Mouse (Mus musculus): Measurements from ENCODE around the gene B130006D01Rik. TPM values are rescaled to one million over a fixed set of nuclear protein-coding genes. Genes with fewer than 3 reads are reported as not detected.
"Not testable (repeated sequence)": the region's sequence is repeated elsewhere in the genome, so short reads cannot be mapped to it uniquely, and the experiment has no call there.

The B130006D01Rik gene
- polyA plus RNA-seq, 1 experiment from 2014 or later: 1.7 TPM

DNA sequence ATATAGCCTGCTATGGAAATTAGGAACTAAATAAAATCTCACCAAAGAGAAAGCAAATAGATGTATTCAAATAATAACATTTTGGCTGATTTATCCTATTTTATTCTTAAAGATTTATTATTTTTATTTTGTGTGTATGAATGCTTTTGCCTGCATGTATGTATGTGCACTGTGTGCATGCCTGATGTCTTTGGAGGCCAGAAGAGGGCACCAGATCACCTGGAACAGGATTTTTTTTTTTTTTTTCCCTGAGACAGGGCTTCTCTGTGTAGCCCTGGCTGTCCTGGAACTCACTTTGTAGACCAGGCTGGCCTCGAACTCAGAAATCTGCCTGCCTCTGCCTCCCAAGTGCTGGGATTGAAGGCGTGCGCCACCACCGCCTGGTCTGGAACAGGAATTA, 31.8 kb downstream of the B130006D01Rik start:
- not testable (repeated sequence) for H3K36me3 ChIP-seq (replicated peaks); H3K4me2 ChIP-seq; H3K4me1 ChIP-seq; H3K9me3 ChIP-seq; H3K4me3 ChIP-seq; H3K27ac ChIP-seq; ATAC-seq (replicated peaks); H3K27me3 ChIP-seq (replicated peaks); H3K9ac ChIP-seq
- WGBS: 96% methylated on average over 4 of the region's 4 CpGs

DNA sequence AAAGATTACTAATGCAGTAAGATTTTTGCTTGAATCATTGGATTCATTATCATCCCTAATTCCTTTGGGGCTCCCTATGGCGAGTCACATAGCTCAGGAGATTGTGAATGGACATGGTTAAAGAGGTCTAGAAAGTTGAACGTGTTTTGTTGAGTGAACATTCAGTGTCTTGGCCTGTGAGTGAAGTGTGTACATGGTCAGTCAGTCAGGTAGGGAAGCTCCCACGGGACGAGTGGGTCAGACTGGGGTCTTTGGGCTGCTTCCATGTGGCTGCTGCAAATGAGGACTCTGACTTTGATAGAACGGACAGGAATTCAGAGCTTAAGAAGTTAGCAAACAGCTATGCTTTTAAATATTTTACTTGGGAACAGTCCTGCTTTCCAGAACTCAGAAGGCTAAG, 37.1 kb downstream of the B130006D01Rik start:
- H3K4me2 ChIP-seq: no peak overlapping the region
- no peaks in the 10 kb centered on the region for H3K4me1 ChIP-seq
- no peaks in the 10 kb centered on the region for H3K27me3 ChIP-seq (replicated peaks)
- no peaks in the 10 kb centered on the region for H3K9me3 ChIP-seq
- no peak overlapping the region for H3K27ac ChIP-seq
- H3K9ac ChIP-seq: no peak overlapping the region
- ATAC-seq (replicated peaks): no peak
- WGBS: 92% methylated on average over 5 of the region's 5 CpGs
- peaks cover 4% of the 10 kb centered on the region; the same call in 1 of the 2 replicates for H3K36me3 ChIP-seq (replicated peaks)
- no peak overlapping the region for H3K4me3 ChIP-seq

DNA sequence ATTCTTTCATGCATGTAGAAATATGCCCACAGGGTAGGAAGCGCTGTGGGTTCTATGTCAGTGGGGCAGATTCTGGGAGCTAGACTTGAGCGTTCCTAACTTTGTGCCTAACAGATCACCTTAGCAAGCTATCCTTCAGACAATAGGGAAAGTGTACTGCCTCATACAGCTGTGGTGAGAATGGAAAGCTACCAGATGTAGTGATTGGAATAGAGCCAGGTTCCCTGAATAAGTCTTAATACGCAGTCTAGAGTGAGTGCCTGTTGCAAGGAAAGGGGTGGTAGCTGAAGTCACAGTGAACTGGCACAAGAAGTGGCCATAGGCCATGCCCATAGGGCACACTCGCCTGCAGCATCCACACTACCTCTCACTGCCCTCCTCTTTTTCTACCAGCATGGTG, 39.6 kb downstream of the B130006D01Rik start:
- H3K27ac ChIP-seq: no peak overlapping the region
- WGBS: 96% methylated on average over 4 of the region's 4 CpGs
- no peaks in the 10 kb centered on the region for H3K9me3 ChIP-seq
- no peaks in the 10 kb centered on the region for H3K27me3 ChIP-seq (replicated peaks)
- H3K4me2 ChIP-seq: no peak overlapping the region
- 0 out of 2 replicates have a peak, but pooled peaks cover 4% of the 10 kb centered on the region for H3K36me3 ChIP-seq (replicated peaks)
- no peak overlapping the region for H3K4me3 ChIP-seq
- no peaks in the 10 kb centered on the region for H3K4me1 ChIP-seq
- no peak overlapping the region for H3K9ac ChIP-seq
- ATAC-seq (replicated peaks): no peak

GRCm38 (mm10) chr11:95764806-95765205, 41.4 kb downstream of the B130006D01Rik start:
- WGBS: 73% methylated on average over 8 of the region's 8 CpGs
- no peaks in the 10 kb centered on the region for H3K27me3 ChIP-seq (replicated peaks)
- no peak overlapping the region for H3K9ac ChIP-seq
- no peaks in the 10 kb centered on the region for H3K9me3 ChIP-seq
- no peak for ATAC-seq (replicated peaks)
- H3K27ac ChIP-seq: no peak overlapping the region
- no peak overlapping the region for H3K4me3 ChIP-seq
- 0 out of 2 replicates have a peak, but pooled peaks cover 7% of the 10 kb centered on the region for H3K36me3 ChIP-seq (replicated peaks)
- H3K4me2 ChIP-seq: no peak overlapping the region
- H3K4me1 ChIP-seq: no peaks in the 10 kb centered on the region

DNA sequence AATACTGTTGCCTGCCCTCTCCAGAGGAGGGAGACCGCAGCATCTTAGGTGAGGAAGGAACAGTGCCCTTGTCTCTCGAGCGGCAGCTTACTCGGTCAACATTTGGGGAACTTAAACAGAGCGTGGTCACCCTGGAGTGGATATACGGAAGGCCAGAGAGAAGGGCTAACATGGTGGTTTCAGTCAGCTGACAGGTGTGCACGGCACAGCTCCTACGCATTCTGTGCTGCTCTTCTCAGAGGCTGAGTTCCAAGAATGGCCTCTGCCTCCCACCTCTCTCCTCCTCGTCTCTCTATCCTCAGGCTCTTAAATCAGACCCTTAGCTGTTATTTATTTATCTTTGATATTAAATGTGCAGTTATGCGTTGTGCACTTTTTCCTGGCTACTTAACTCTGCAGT, 41.9 kb downstream of the B130006D01Rik start:
- ATAC-seq (replicated peaks): no peak
- no peak overlapping the region for H3K4me2 ChIP-seq
- no peaks in the 10 kb centered on the region for H3K27me3 ChIP-seq (replicated peaks)
- no peak overlapping the region for H3K27ac ChIP-seq
- 86% methylated on average over 10 of the region's 10 CpGs for WGBS
- 0 out of 2 replicates have a peak, but pooled peaks cover 7% of the 10 kb centered on the region for H3K36me3 ChIP-seq (replicated peaks)
- no peak overlapping the region for H3K9ac ChIP-seq
- H3K4me1 ChIP-seq: no peaks in the 10 kb centered on the region
- no peak overlapping the region for H3K4me3 ChIP-seq
- no peaks in the 10 kb centered on the region for H3K9me3 ChIP-seq

GRCm38 (mm10) chr11:95768244-95768643, 44.9 kb downstream of the B130006D01Rik start:
- Histone ChIP-seq H3K4me2 (no peak overlapping the region), H3K36me3 (replicated peaks) (0 out of 2 replicates have a peak, but pooled peaks cover 7% of the 10 kb centered on the region), H3K9ac (no peak overlapping the region), H3K27ac (no peak overlapping the region), H3K27me3 (replicated peaks) (no peaks in the 10 kb centered on the region), H3K9me3 (no peaks in the 10 kb centered on the region), H3K4me1 (no peaks in the 10 kb centered on the region), H3K4me3 (no peak overlapping the region)
- WGBS: 87% methylated on average over 6 of the region's 6 CpGs
- no peak for ATAC-seq (replicated peaks)

GRCm38 (mm10) chr11:95769208-95769607, 45.8 kb downstream of the B130006D01Rik start:
- ATAC-seq (replicated peaks): no peak
- H3K9ac ChIP-seq: no peak overlapping the region
- H3K4me1 ChIP-seq: no peaks in the 10 kb centered on the region
- no peaks in the 10 kb centered on the region for H3K27me3 ChIP-seq (replicated peaks)
- 94% methylated on average over 10 of the region's 10 CpGs for WGBS
- H3K36me3 ChIP-seq (replicated peaks): 0 out of 2 replicates have a peak, but pooled peaks cover 3% of the 10 kb centered on the region
- no peak overlapping the region for H3K4me2 ChIP-seq
- no peaks in the 10 kb centered on the region for H3K9me3 ChIP-seq
- H3K27ac ChIP-seq: no peak overlapping the region
- no peak overlapping the region for H3K4me3 ChIP-seq

DNA sequence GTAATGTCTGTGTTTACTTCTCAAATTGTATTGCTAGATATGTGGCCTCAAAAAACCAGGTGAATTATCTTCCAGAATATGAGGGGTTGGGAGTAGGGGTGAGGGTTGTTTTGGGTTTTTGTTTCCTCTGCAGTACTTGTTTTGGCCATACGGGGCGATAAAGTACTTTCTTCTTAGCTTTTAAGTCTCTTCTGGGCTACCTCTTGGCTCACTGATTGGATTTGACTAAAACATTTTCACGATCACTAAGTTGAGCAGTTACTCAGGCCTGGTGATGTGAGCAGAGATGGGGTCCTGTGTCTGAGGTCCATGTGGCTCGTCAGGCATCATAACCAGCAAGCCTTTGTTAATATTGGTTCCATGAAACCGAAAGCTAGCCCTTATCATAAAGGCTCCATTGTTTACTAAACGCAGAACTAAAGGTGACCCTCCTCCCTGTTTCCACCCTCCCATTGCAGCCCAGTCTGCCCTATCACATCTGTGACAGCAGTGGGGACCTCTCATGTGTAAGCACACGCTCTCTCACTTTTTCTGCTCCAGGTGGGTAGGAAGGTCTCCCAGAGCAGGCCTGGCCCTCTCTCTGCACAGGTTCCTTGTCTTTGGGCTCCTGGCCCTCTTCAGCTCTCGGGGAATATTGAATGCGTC, 47.5 kb downstream of the B130006D01Rik start:
- H3K36me3 ChIP-seq (replicated peaks): 0 out of 2 replicates have a peak, but pooled peaks cover 3% of the 10 kb centered on the region
- H3K9ac ChIP-seq: no peak overlapping the region
- no peak overlapping the region for H3K27ac ChIP-seq
- no peaks in the 10 kb centered on the region for H3K9me3 ChIP-seq
- no peaks in the 10 kb centered on the region for H3K4me1 ChIP-seq
- no peak overlapping the region for H3K4me3 ChIP-seq
- H3K27me3 ChIP-seq (replicated peaks): no peaks in the 10 kb centered on the region
- ATAC-seq (replicated peaks): no peak
- 65% methylated on average over 9 of the region's 9 CpGs for WGBS
- no peak overlapping the region for H3K4me2 ChIP-seq

- WGBS: 88% methylated on average over 8 of the region's 8 CpGs
- no peaks in the 10 kb centered on the region for H3K4me1 ChIP-seq
- H3K9ac ChIP-seq: no peak overlapping the region
- H3K4me2 ChIP-seq: no peak overlapping the region
- H3K9me3 ChIP-seq: no peaks in the 10 kb centered on the region
- no peak overlapping the region for H3K4me3 ChIP-seq
- 0 out of 2 replicates have a peak, but pooled peaks cover 3% of the 10 kb centered on the region for H3K36me3 ChIP-seq (replicated peaks)
- no peak for ATAC-seq (replicated peaks)
- no peaks in the 10 kb centered on the region for H3K27me3 ChIP-seq (replicated peaks)
- no peak overlapping the region for H3K27ac ChIP-seq
Measured at GRCm38 (mm10) chr11:95771665-95772064, 48.3 kb downstream of the B130006D01Rik start.

DNA sequence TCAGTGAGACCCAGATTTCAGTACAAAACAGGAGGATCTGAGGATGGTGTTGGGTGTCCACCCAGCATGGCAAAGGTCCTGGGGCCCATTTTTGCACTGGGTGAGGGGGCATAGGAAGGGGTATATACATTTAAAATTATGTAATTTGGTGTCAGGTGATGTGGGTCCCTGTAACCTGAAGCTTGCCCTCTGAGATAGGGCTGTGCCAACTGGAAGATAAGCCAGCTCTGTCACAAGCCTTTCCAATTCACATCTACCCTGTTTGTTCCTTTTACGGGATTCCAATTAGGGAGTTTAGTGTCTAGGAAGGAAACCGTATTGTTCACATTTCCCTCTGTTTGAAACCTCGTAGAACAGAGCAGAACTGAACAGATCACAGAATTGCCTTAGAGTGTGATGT, 49.9 kb downstream of the B130006D01Rik start:
- H3K9me3 ChIP-seq: no peaks in the 10 kb centered on the region
- no peaks in the 10 kb centered on the region for H3K27me3 ChIP-seq (replicated peaks)
- H3K4me2 ChIP-seq: no peak overlapping the region
- H3K36me3 ChIP-seq (replicated peaks): 0 out of 2 replicates have a peak, but pooled peaks cover 3% of the 10 kb centered on the region
- H3K4me1 ChIP-seq: no peaks in the 10 kb centered on the region
- WGBS: 83% methylated on average over 3 of the region's 3 CpGs
- no peak overlapping the region for H3K9ac ChIP-seq
- no peak overlapping the region for H3K4me3 ChIP-seq
- no peak overlapping the region for H3K27ac ChIP-seq
- ATAC-seq (replicated peaks): no peak

Other genes starting within 250 kb of the B130006D01Rik start
- gene Nxph3, start 209.0 kb upstream of the B130006D01Rik start, polyA plus RNA-seq (2015; fragmentation: Nextera tagmentation; extraction: Ambion mirVana): 3.2 and 4.4 TPM in 2 replicates
- 14.0 and 15.4 TPM in 2 replicates for gene Ngfr, start 135.9 kb upstream of the B130006D01Rik start, polyA plus RNA-seq (2015; fragmentation: Nextera tagmentation; extraction: Ambion mirVana)
- gene Phb, start 56.6 kb upstream of the B130006D01Rik start, polyA plus RNA-seq (2015; fragmentation: Nextera tagmentation; extraction: Ambion mirVana): 166 and 185 TPM in 2 replicates
- 28.4 and 28.9 TPM in 2 replicates for gene Zfp652, start 10.9 kb upstream of the B130006D01Rik start, polyA plus RNA-seq (2015; fragmentation: Nextera tagmentation; extraction: Ambion mirVana)
- gene Phospho1, start 100.9 kb downstream of the B130006D01Rik start, polyA plus RNA-seq (2015; fragmentation: Nextera tagmentation; extraction: Ambion mirVana): not detected in 2 replicates
- gene Gngt2, start 113.6 kb downstream of the B130006D01Rik start, polyA plus RNA-seq (2015; fragmentation: Nextera tagmentation; extraction: Ambion mirVana): 2.8 and 3.6 TPM in 2 replicates
- gene Abi3, start 118.9 kb downstream of the B130006D01Rik start, polyA plus RNA-seq (2015; fragmentation: Nextera tagmentation; extraction: Ambion mirVana): 2.0 and 2.9 TPM in 2 replicates
- gene B4galnt2, start 191.3 kb downstream of the B130006D01Rik start, polyA plus RNA-seq (2015; fragmentation: Nextera tagmentation; extraction: Ambion mirVana): not detected in 2 replicates

Data from midbrain, embryonic 15.5 days (tissue).